Mouse (Mus musculus) liver, postnatal 0 days (tissue): ENCODE measurements at regions not wholly inside any gene's neighbourhood (a gene's known extent, or its start where the extent isn't known, plus 50 kb on each side); places are given as distances from the start of the nearest gene placed in this dataset.

Source experiments
- CTCF ChIP-seq: sonication (generic); IDR thresholded peaks from 2 replicates; pipeline ENCODE4 v1.5.1; 2016; ENCODE audit warnings: antibody characterized with exemption, low read depth
- EP300 ChIP-seq: IDR thresholded peaks from 2 replicates; pipeline ENCODE4 v1.6.1; 2016; ENCODE audit warnings: antibody characterized with exemption, low read depth, mild to moderate bottlenecking

DNA sequence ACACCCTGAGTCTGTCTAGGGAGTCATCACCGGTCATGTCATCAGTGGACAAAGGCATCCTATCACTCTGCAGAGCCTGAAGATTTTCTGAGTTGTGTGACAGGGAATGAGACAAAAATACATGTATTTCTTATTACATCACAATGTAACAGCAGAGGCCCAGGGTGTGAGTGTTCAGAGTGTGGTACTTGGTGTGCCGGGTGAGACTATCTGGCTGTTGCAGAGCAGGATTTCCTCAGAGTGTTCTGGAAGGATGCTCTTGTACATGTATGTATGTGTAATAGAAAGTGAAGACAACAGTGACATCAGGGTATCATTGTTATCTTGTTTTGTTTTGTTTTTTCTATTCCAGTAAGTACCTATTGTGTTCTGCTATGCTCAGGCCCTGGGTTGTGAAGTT, 87.7 kb downstream of the Rhob start:
- TF ChIP-seq CTCF (no peak), EP300 (no peak)
